ENCODE assay signal across 22 mouse cellular contexts in the genomic region with DNA sequence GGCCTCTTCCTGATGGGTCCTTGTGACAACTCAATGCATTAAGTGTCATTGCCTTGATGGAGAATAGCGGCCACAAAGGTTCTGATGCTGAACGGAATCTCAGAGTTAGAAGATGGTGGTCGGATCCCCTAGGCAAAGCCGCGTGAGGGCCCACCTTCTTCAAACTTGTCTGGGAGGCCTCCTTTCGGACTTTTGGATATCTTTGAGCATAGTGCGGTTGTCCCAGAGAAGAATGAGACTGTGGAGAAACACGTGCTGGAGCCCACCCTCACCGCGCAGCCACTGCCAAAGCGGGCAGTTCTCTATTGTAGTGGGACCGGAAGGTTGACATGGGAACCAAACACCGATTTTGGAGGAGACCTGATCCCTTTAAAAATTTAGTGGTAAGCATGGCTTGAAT.
DNase-seq lines count a peak whose midpoint lies in the region; TF ChIP-seq lines count a peak whose summit lies in the region.
"Had no signal": no experiment of that assay in that cellular context is flagged by ENCODE, and none has a peak within 500 bp of the region (broad histone marks: within the 10 kb centered on the region; RNA-seq: fewer than 3 reads in every experiment).

No protein-coding gene starts in this region.

- no peak overlapping the region for H3K4me3 ChIP-seq in left cerebral cortex, adult 2 months
- H3K4me3 ChIP-seq: embryonic facial prominence, embryonic 12.5 days; forebrain, embryonic 12.5 days; heart, embryonic 10.5 days; heart, embryonic 15.5 days; hindbrain, embryonic 15.5 days had no signal

- no peak for TF ChIP-seq CTCF in left cerebral cortex, adult 2 months (IDR thresholded peaks at IDR 0.05)

- peak; percentile 3 for DNase-seq in gastrocnemius, postnatal 25 days
- DNase-seq in gastrocnemius, adult 8-10 months (ENCODE audit: low spot score in 2 of 2), result no peak
- peak; percentile 1 to 4 for DNase-seq in left cerebral cortex, adult 2 months (ENCODE audit: extremely low spot score in 1 of 2, low spot score in 2 of 2)
- no peak for DNase-seq in left cerebral cortex, postnatal 10 days (ENCODE audit: extremely low spot score in 1 of 2, low spot score in 2 of 2)
- DNase-seq in spleen, postnatal 4 days (ENCODE audit: low spot score in 2 of 2), result peak; percentile 8 to 47
- no peak for DNase-seq in spleen, postnatal 36 days (ENCODE audit: low spot score in 2 of 2)
- DNase-seq in urinary bladder, postnatal 4 days (ENCODE audit: low spot score in 2 of 2), result peak; percentile 12 to 54
- no peak for DNase-seq in urinary bladder, adult 18-20 months (ENCODE audit: low spot score in 2 of 2)
- DNase-seq: adrenal gland, postnatal 10 days; cerebellum, adult 11 months; cerebellum, adult 8-10 months; cerebellum, postnatal 14 days; embryo, embryonic 11 days; forebrain, postnatal 0 days; gastrocnemius, postnatal 36 days; heart, adult 18-20 months; heart, postnatal 14 days had no signal

- H3K27ac ChIP-seq in left cerebral cortex, adult 2 months, result no peak overlapping the region
- H3K27ac ChIP-seq: embryonic facial prominence, embryonic 12.5 days; forebrain, embryonic 12.5 days; heart, embryonic 10.5 days; heart, embryonic 15.5 days; hindbrain, embryonic 15.5 days had no signal

- intact Hi-C loops in left cerebral cortex, adult 2 months (cut with DNase I), result no loop called here
- intact Hi-C loops in left cerebral cortex, postnatal 10 days (cut with DNase I), result no loop called here

Comparison
In these comparisons a context has a peak if more than half of its experiments do, and no peak if none do; other contexts are left out.
1. DNase-seq: peak in gastrocnemius, postnatal 25 days (single experiment), left cerebral cortex, adult 2 months (2 of 2), spleen, postnatal 4 days (2 of 2) and urinary bladder, postnatal 4 days (2 of 2); none in gastrocnemius, adult 8-10 months (0 of 2), left cerebral cortex, postnatal 10 days (0 of 2), spleen, postnatal 36 days (0 of 2) and urinary bladder, adult 18-20 months (0 of 2).